26 mouse cellular contexts compared by ENCODE assay signal in genomic region chr10:88728166-88728565, GRCm38 (mm10). TPM values are rescaled to one million over a fixed set of nuclear protein-coding genes. Genes with fewer than 3 reads are reported as not detected.
"Had no signal": no experiment of that assay in that cellular context is flagged by ENCODE, and none has a peak within 500 bp of the region (broad histone marks: within the 10 kb centered on the region; RNA-seq: fewer than 3 reads in every experiment).

No protein-coding gene starts in this region.

- H3K4me3 ChIP-seq: limb, embryonic 12.5 days; limb, embryonic 15.5 days; liver, embryonic 15.5 days; lung, embryonic 15.5 days; megakaryocyte, embryonic 14.5 days; midbrain, embryonic 10.5 days; midbrain, embryonic 13.5 days; neural tube, embryonic 12.5 days; neural tube, embryonic 15.5 days; stomach, embryonic 15.5 days had no signal

- H3K27ac ChIP-seq: limb, embryonic 12.5 days; limb, embryonic 15.5 days; liver, embryonic 15.5 days; lung, embryonic 15.5 days; midbrain, embryonic 10.5 days; midbrain, embryonic 13.5 days; neural tube, embryonic 12.5 days; neural tube, embryonic 15.5 days; stomach, embryonic 15.5 days had no signal

- H3K4me2 ChIP-seq: limb, embryonic 12.5 days; limb, embryonic 15.5 days; liver, embryonic 11.5 days; liver, embryonic 15.5 days; lung, embryonic 15.5 days; midbrain, embryonic 13.5 days; neural tube, embryonic 12.5 days; neural tube, embryonic 15.5 days; stomach, embryonic 15.5 days had no signal

- DNase-seq: kidney, postnatal 14 days; kidney, postnatal 4 days; left cerebral cortex, postnatal 4 days; lung, adult 18-20 months; lung, postnatal 10 days; lung, postnatal 36 days; right cerebral cortex, adult 18-20 months; right cerebral cortex, postnatal 14 days; right cerebral cortex, postnatal 4 days; thymus, postnatal 25 days had no signal

- H3K36me3 ChIP-seq: limb, embryonic 12.5 days; limb, embryonic 15.5 days; liver, embryonic 15.5 days; lung, embryonic 15.5 days; midbrain, embryonic 10.5 days; midbrain, embryonic 13.5 days; neural tube, embryonic 12.5 days; neural tube, embryonic 15.5 days; stomach, embryonic 15.5 days had no signal

- H3K27me3 ChIP-seq: limb, embryonic 12.5 days; limb, embryonic 15.5 days; lung, embryonic 15.5 days; megakaryocyte, embryonic 14.5 days; neural tube, embryonic 12.5 days; neural tube, embryonic 15.5 days; stomach, embryonic 15.5 days had no signal

- H3K9ac ChIP-seq: limb, embryonic 12.5 days; limb, embryonic 15.5 days; liver, embryonic 15.5 days; lung, embryonic 15.5 days; midbrain, embryonic 13.5 days; neural tube, embryonic 12.5 days; neural tube, embryonic 15.5 days; stomach, embryonic 15.5 days had no signal

- ATAC-seq: midbrain, embryonic 13.5 days had no signal

- H3K9me3 ChIP-seq: limb, embryonic 12.5 days; limb, embryonic 15.5 days; liver, embryonic 15.5 days; lung, embryonic 15.5 days; megakaryocyte, embryonic 14.5 days; midbrain, embryonic 10.5 days; midbrain, embryonic 13.5 days; neural tube, embryonic 12.5 days; neural tube, embryonic 15.5 days; stomach, embryonic 15.5 days had no signal

RNA-seq across cellular contexts. Expression of gene Spic, which starts 43.4 kb away (rescaled TPM):
- total RNA-seq: layer of hippocampus, adult 18-20 months; layer of hippocampus, postnatal 14 days; left cerebral cortex, adult 8-10 months; left cerebral cortex, postnatal 14 days; left cerebral cortex, postnatal 4 days; midbrain, postnatal 0 days had no signal
- polyA plus RNA-seq: limb, embryonic 12.5 days; midbrain, embryonic 10.5 days; midbrain, embryonic 13.5 days; midbrain, postnatal 0 days; neural tube, embryonic 12.5 days; neural tube, embryonic 15.5 days had no signal
